Mouse (Mus musculus): ENCODE results near the gene Hsf4.
"Not testable (repeated sequence)": the region's sequence is repeated elsewhere in the genome, so short reads cannot be mapped to it uniquely, and the experiment has no call there.

Gene Hsf4

DNA sequence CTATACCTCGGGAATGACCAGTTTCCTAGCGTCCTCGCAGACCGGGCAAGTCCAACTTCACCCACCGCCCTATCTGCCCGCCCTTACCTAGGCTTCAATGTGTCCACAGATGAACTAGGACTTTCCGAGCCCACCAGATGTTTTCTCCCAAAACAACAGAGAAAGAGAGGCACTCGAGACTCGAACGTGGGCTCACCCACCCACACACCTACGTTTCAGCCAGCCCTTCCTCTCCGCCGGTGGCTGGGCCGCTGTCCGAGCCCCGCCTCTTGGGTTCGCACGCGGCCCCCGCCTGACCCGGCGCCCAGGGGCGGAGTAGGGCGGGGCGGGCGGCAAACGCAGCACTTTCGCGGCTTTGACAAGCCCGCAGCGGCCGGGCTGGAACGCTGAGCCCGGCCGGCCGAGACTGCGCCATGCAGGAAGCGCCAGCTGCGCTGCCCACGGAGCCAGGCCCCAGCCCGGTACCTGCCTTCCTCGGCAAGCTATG lies at the start of gene Hsf4:
Gene Hsf4, plus strand, starts transcription at position 341 of the 487 bp plus-strand sequence.
- no peak for DNase-seq

DNA sequence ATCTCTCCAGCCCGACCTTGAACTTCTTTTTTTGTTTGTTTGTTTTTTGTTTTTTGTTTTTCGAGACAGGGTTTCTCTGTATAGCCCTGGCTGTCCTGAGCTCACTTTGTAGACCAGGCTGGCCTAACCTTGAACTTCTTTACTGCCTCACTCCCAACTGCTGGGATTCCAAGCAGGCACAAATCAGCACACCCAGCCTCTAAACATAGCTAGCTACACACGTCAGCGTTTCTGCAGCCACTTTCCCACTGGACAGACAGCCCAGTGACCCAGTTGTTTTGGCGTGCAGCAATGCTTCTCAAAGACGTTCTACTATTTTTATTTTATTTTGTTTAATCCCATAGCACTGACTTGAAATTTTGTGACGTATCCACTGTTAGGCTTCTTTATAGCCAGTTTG lies 45.8 kb upstream of the Hsf4 start:
- DNase-seq = no peak

DNA sequence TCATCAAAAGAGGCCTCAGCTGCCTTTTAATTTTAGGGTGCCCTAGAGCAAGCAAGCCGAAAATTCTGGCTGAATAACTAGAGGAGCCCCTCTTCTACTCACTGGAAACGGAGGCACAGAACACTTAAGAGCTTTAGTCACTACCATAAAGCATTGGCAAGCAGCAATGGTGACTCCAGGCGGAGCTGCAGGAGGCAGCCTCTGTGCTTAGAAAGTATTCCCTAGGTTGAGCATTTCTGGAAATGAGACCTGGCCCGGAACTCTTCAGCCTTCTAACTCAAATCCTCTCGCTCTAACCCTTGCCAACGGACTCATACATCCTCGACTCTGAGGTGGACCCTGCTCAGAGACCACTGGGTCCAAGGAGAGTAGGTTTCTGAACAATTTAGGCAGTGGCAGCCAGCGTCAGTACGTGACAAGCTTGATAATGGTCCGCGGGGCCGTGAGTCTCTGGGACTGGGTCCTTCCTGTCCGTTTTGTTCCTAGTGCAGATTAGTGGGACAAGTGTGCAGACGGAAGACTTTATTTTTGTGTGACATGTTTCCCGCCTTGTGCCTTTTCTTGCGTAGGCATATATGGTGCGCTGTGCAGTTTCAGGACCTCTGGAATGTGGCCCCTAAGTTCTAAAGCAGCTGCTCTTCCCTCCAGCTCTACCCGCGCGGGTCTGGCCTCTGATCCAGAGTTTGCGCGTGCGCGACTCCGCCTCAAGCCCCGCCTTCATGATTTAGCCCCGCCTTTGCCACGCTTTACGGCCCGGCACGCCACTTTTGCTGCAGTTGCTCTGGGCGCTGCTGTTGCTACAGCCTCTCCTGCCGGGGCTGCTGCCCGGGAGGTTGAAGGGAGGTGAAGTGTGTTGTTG lies 45.0 kb upstream of the Hsf4 start, which contains the start of gene D230025D16Rik:
Gene D230025D16Rik, plus strand, starts transcription at position 733 of the 859 bp plus-strand sequence.
- peak; percentile 96 for DNase-seq

DNA sequence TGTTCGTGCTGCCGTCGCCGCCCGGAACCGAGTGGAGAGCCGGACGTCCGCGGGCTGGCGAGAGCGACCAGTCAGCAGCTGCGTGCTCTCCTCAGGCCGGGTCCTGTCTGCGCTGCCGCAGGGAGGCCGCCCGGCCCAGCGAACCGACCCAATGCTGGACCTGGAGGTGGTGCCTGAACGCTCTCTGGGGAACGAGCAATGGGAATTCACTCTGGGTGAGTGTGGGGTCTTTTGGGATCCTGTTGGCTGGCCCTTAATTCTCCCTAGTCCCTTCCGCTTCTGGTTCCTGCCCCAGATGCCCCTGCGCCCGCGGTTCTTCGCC lies 44.4 kb upstream of the Hsf4 start:
- no peak for DNase-seq

DNA sequence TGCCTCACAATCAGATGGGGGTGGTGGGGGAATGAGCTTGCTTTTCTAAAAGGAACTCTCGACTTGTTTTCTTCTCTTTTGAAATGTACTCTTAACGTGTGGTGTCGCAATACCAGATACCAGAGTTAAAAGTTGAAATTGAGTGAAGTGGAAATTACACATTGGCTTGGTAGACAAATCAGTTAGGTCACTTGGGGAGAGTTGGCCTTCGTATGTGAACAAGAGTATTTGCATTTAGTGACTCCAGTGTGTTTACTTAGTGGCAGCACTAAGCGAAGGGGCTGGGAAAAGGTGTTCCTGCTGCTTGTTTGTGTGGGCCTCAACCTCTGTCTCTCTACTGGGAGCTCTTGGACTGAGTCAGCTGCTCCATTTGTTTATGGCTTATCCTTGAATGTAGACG lies 43.7 kb upstream of the Hsf4 start:
- DNase-seq = no peak

DNA sequence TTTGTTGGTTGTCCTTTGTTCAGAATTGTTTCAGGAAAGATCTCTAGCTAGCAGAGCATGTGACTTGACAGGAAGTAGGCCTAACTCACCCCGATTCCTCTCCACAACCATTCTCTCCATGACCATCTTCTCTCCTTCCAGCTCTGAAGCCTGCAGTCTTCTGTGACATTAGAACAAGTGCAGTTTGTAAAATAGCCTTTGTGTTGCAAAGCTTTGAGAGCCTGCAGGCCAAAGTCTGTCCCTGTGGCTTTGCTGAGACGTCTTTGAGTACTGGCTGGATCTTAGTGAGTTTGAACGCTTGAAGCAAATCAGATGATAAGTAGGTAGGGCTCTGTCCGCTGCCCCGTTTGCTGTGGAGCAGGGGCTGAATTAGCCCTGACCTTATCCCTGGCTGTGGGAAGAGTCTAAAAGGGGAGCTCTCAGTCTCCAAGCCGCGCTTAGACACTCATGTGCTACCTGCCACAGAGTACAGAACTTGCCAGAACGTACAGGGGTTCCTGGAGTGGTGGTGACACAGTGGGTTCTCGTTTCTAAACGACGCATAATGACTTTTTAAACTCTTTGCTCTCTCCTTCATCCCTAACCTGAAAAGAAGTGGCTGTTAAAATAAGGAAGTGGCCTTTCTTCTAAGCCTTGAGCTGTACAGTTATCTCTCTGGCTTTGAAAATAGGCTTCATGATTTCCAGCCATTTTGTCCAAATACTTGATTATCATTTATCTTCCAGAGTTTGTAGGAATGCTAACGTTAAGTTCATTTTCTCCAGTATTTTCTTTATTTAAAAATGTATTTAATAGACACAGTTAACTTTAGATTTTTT lies 37.9 kb upstream of the Hsf4 start:
- no peak for DNase-seq

DNA sequence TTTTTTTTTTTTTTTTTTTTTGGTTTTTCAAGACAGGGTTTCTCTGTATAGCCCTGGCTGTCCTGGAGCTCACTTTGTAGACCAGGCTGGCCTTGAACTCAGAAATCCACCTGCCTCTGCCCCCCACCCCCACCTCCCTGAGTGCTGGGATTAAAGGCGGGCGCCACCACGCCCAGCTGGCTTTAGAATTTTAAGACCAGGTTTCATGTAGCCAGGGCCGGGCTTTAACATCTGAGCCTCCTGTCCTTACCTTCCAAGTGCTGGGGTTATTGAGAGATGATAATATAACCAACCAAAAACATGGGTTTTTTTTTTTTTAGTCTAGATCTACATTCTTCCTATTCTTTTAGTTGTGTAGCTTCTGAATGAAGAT lies 37.3 kb upstream of the Hsf4 start:
- DNase-seq = not testable (repeated sequence)

DNA sequence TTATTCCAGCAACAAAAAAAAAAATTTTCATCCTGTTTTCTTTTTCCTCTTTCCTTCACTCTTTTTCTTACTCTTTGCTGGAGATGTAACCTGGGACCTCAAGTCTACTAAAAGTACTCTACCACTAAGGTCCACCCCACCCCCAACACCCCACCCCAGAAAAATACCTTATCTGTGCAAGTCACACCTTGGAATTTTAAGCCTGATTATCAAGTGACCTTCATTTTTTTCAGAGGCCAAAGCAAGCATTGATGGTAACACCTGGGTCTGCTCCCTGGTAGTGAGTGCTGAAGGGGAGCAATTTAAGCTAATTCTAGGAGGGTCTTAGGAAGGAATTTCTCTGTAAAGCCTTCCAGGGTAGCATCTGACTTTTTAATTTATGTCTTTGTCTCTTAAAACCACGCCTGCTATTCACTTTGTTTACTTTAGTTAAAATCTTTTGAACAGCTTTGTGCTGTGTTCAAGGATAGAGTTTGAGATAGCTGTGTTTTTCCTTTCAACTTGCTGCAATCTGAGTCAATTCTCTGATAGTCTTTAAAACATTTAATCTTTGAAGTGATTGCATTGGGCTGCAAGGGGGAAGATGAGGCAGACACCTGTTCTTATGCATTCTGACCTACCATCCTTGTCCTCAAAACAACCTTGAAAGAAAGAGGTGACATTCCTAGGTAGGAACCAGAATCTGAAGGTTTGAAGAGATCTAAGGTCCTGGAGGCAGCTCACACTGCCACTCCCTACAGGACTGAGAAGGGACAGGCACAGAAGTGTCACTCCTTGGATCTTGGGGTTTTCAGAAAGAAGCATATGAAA lies 36.3 kb upstream of the Hsf4 start:
- DNase-seq = peak; percentile 29

DNA sequence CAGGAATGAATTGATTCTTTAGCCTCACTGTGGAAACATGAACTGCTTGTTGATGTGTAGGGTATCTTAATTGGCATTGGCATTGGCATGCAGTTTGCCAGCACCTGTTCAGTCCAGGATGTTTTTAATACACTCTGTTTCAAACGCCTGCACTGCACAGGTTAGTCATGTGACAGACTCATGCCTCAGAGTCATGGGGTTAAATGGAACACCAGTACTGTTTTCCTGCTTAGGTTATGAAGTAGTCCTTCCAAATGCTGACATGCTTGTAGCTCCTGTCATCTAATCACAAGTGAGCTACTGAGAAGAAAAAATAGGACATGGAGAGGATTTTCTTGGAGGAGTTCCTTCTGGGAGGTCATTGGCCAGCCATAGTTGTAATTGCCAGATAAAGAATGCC lies 34.4 kb upstream of the Hsf4 start:
- DNase-seq = no peak

DNA sequence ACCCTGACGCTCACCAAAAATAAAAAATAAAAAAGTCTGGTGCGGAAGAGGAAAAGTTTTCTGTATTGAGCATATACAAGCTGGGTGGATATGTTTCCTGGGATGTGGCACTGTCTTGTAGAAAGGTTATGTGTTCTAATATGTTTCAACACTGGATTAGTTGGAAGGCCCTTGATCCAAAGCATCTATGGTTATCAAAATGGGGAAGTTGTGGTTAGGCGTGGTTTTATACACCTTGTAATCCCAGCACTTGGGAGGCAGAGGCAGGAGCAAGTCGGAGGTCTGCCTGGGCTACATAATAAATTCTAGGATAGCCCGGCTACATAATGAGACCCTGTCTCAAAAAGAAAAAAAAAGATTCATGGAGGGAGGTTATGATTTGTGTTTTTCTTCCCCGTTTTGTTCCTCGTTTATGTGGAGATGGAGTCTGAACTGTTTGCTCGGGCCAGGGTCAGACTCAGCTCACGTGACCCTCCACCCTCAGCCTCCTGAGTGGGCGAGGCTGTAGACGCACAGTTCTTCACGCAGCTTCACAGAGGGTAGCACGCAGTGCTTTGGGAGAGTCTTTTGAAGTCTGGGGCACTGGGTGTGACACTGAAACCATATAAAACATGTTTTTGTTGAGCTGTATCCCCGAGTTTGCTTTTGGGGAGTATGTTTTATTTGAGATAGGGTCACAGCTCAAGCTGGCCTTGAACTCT lies 32.0 kb upstream of the Hsf4 start:
- no peak for DNase-seq

DNA sequence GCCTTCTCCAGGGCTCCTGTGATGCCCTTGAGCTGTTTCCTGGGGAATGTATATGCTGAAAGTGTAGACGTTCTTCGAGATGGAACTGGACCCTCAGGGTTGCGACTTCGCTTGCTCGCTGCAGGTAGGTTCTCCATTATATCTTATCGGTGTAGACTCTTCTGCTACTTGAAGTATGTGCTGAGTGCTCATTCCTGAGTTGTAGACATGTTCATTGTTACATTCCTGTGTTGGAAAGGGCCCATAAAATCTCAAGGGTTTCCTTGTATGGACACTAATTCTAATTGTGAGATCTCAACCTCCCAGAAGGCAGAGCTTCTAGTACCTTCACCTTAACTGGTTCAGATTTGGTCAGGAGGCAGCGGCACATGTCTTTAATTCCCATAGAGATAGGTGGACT lies 28.6 kb upstream of the Hsf4 start:
- DNase-seq = no peak

DNA sequence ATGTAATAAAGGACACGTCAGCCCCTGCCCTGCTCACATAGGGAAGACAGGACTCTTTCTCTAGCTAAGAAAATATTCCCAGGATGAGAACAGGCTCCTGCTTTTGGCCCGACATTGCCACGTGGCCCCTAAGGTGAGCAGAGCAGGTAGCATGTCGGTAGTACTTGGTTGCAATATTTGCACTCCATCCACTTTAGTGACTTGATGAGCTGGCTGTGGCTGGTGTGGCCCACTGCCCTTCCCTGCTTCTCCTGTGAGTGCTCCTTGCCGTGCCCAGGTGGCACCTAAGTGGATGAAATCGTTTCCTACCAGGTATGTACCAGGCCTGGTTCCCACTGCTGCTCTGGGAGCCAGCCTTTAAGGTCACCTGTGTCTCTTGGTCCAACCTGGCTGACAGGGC lies 17.6 kb upstream of the Hsf4 start:
- DNase-seq = no peak

DNA sequence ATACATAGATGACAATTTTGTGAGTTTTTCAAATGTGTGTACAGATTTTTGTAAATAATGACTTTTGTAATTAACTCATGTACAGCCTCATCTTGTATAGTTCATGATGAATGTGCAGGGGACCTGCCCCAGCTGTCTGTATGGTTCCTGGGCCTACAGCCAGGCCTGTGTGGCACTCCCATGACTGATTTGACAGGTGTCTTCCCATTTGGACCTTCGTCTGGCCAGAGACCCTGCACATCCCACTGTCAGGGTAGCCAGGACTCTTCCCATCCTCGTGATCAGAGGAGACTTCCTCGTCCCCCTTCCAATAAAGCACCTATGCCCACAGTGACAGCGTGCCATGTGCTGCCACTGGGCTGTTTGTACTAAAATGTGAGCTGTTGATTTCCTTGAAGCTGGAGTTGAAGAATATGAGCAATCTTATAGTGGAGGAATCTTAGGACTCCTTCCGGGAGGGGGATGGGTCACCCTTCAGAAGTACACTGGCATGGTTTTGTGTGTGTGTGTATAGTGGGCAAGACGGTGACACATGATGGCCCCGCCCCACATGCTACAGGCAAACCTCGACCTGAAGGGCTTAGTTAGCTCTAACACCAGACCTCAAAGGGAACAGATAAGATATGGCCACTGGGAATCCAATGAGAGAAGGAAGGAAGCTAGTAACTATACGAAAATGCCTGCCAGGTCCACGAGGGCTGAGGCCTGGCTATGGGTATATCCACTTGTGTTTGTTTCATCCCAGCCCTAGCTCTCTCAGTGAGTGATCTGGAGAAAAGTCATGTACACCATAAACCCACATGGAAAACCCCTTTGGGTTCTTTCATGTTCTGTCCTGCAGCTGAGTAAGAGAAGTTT lies 16.7 kb upstream of the Hsf4 start:
- DNase-seq = no peak

DNA sequence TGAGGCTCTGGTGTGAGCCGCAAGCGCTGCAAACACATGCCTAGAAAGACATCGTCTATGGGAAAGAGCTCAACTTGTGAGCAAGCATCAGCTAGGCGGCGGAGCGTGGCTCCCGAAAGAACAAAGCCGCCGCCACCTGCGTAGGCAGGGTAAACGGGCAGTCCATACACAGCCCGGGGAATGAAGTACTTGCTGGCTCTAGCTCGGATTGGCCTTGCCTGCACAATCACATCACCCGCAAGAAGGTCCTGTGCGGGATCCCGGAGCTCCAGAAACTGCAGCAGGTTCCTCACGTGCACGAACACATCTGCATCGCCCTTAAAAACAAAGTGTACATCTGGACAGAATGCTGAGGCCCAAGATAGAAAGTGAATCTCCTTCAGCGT lies 15.8 kb upstream of the Hsf4 start:
- DNase-seq = no peak

DNA sequence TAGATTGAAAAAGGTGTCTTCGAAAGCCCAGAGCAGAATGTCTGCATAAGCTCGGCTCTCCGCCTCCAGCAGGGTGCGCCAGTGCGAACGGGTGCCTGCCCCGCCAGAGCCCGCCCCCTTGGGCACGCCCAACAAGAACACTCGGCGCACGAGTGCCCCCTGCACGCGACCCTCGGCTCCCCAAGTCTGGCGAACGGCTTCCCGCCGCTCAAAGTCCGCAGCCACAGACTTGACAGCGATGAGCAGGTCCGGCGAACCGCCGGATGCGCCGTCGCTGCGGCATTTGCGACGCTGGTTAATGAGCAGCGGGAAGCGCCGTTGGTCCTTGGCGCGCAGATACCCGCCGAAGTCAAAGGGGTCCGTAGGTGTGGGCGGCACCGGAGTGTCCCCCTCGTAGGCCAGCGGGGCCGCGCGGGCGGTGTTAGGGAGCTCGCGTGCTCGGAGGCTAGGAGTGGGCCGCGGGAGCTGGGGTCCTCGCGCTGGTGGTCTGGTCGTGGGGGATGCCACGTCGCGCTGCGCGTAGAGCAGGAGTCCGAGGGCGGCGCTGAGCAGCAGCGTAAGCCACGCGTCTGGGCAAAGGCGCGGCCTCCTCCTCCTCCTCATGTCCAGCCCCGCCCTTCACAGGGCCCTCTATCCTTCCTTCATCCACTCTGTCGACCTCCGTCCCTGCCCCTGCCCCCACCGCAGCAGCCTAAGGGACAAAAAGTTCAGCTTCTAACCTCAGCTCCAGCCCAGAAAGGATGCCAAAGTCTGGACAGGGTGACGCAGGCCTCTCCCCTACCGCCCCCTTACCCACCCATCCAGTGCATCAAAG lies 15.2 kb upstream of the Hsf4 start:
- DNase-seq = peak; percentile 92

DNA sequence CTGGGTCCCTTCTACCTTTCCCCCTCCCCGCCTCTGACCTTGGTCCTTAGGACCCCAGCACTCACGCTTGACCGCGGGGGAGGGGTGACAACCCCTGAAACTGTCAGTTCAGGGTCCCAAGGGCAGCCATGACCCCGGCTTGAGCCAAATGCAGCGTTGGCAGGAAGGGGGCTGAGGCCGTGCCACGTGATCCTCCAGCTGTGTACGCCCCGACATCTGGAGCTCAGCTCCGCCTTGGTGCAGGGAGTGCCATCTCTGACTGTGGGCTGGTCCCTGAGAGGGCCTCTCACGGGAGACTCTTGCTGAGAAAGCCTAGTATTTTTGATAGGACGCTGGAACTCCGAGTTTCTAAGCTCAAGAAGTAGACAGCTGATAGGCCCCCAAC lies 14.6 kb upstream of the Hsf4 start, which contains the start of gene B3gnt9:
Gene B3gnt9, minus strand, starts transcription at position 188 of the 385 bp plus-strand sequence.
- peak; percentile 86 for DNase-seq

DNA sequence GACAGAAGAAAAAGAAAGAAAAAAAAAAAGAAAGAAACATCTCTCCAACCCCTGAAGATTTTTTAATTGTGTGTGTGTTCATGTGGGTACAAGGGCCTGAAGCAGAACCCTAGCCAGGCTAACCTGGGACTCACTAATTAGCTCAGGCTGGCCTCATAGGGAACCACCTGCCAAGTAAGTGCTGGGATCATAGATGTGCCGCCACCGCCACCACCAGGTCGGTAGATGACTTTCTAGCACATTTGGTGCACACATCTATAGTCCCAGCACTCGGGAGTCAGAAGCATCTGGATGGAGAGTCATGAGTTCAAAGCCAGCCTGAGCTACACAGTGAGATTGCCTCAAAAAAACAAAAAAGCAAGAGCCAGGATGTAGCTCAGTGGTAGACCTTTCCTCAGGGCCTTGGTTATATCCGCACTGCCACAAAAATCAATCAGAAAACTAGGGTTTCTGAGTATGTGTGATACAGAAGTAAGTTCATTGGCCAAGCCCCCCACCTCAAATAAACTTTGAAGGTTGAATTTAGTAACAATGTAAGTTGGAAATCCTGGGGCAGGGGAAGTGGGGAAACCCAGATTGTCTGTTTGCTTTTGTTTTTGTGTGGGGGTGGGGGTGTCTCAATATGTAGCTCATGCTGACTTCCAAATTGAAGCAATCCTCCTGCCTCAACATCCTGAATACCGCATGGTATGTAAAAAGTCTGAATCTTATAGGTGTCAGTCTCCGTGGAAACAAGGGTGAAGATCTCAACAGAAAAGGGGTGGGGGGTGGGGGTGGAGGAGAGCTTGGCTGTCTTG lies 12.1 kb upstream of the Hsf4 start:
- DNase-seq = no peak

DNA sequence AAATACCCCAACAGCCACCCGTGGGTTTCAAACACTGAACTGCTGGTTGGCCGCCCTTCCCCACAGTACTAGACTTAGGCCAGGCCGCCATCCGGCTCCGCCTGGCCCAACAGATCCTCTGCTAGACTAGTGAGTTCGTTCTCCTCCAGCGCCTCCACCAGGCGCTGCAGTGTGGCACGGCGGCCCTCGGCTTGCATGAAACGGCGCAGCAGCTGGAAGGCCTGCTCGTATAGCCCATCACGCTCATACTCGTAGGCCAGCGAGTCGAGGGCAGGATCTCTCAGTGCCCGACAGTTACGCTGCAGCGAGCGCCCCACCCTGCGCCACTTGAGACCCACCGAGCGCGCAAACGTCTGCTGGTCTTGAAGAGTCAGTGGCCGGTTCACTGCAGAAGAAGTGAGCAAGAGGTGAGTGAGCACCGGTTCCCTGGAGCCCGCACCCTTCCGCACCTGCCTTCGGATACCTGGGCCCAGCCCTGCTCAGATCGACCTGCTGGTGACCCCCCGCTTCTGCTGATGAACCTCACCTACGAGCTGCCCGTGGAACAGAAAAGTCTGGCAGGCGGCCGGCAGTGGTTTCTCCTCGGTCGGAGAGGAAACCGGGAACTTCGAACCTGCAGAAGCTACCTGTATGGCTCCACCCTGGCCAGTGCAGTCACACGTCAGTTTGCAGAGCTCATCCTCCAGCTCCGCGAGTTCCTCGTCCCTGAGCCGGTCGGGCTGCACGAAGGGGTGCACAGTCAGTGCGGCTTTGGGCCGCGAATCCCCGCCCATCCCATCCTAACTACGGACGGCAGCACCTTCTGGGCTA lies 10.5 kb upstream of the Hsf4 start:
- peak; percentile 44 for DNase-seq

Measured in liver (tissue).